Mouse (Mus musculus): ENCODE measurements around the gene Hoxb4.

Hoxb4 gene

GRCm38 (mm10) chr11:96349491-96350340 lies 31.6 kb downstream of the Hoxb4 start:
- peak; percentile 86 for DNase-seq (ENCODE audit: low read depth, low spot score)

GRCm38 (mm10) chr11:96350341-96350624 lies 32.2 kb downstream of the Hoxb4 start, which contains the start of gene Hoxb2:
Hoxb2 (plus strand) TSS chr11:96350525.
- no peak for DNase-seq (ENCODE audit: low read depth, low spot score)

GRCm38 (mm10) chr11:96350791-96351190 lies 32.7 kb downstream of the Hoxb4 start:
- DNase-seq (ENCODE audit: low read depth, low spot score): no peak

GRCm38 (mm10) chr11:96351312-96351711 lies 33.2 kb downstream of the Hoxb4 start:
- DNase-seq (ENCODE audit: low read depth, low spot score): no peak

GRCm38 (mm10) chr11:96351831-96352230 lies 33.8 kb downstream of the Hoxb4 start:
- DNase-seq (ENCODE audit: low read depth, low spot score): peak; percentile 57

- peak; percentile 78 for DNase-seq (ENCODE audit: low read depth, low spot score)
Measured at GRCm38 (mm10) chr11:96352691-96353521, 34.8 kb downstream of the Hoxb4 start.

- no peak for DNase-seq (ENCODE audit: low read depth, low spot score)
Measured at GRCm38 (mm10) chr11:96353522-96353841, 35.4 kb downstream of the Hoxb4 start.

- peak; percentile 67 for DNase-seq (ENCODE audit: low read depth, low spot score)
Measured at GRCm38 (mm10) chr11:96353939-96354338, 35.9 kb downstream of the Hoxb4 start.

- peak; percentile 93 for DNase-seq (ENCODE audit: low read depth, low spot score)
Measured at GRCm38 (mm10) chr11:96354376-96354775, 36.3 kb downstream of the Hoxb4 start.

- DNase-seq (ENCODE audit: low read depth, low spot score): no peak
Measured at GRCm38 (mm10) chr11:96354801-96355311, 36.8 kb downstream of the Hoxb4 start.

GRCm38 (mm10) chr11:96363807-96364206 lies 45.7 kb downstream of the Hoxb4 start:
- DNase-seq (ENCODE audit: low read depth, low spot score): peak; percentile 94

- peak; percentile 89 for DNase-seq (ENCODE audit: low read depth, low spot score)
Measured at GRCm38 (mm10) chr11:96365441-96366091, 47.5 kb downstream of the Hoxb4 start, which contains the start of gene Hoxb1. Hoxb1 (plus strand) TSS chr11:96365752.

- peak; percentile 54 for DNase-seq (ENCODE audit: low read depth, low spot score)
Measured at GRCm38 (mm10) chr11:96366092-96367041, 48.3 kb downstream of the Hoxb4 start.

GRCm38 (mm10) chr11:96367141-96367540 lies 49.1 kb downstream of the Hoxb4 start:
- no peak for DNase-seq (ENCODE audit: low read depth, low spot score)

- DNase-seq (ENCODE audit: low read depth, low spot score): no peak
Measured at GRCm38 (mm10) chr11:96368686-96369085, 50.6 kb downstream of the Hoxb4 start.

- DNase-seq (ENCODE audit: low read depth, low spot score): no peak
Measured at GRCm38 (mm10) chr11:96369140-96369539, 51.1 kb downstream of the Hoxb4 start.
